Mouse (Mus musculus): ENCODE data around the gene Atxn7.
"Not testable (repeated sequence)": the region's sequence is repeated elsewhere in the genome, so short reads cannot be mapped to it uniquely, and the experiment has no call there.

The Atxn7 gene

GRCm38 (mm10) chr14:13982174-13982573 lies 20.9 kb downstream of the Atxn7 start:
- no peak for DNase-seq (ENCODE audit: low spot score)

GRCm38 (mm10) chr14:13988397-13988796 lies 27.2 kb downstream of the Atxn7 start:
- DNase-seq (ENCODE audit: low spot score): no peak

GRCm38 (mm10) chr14:13990741-13991140 lies 29.5 kb downstream of the Atxn7 start:
- DNase-seq (ENCODE audit: low spot score): no peak

- peak; percentile 26 for DNase-seq (ENCODE audit: low spot score)
These were observed 34.2 kb downstream of the Atxn7 start for GRCm38 (mm10) chr14:13995206-13996097.

DNA sequence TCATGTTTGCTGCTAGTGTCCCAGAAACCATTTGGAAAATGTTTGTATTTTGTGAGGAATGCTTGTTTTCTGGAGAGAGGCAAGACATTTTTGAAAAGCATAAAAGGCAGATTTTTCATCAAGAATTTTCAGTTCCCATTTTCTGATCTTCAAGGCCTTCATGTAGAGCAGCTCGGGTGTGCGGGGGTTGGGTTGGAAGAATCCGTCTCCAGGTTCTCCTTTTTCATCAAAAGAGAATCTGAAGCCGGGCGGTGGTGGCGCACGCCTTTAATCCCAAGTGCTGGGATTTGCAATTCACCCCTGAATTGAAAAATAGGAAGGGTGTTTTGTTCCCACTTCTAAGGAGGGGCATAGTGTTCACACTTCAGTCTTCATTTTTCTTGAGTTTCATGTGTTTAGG lies 41.5 kb downstream of the Atxn7 start:
- DNase-seq (ENCODE audit: low spot score): no peak

- no peak for DNase-seq (ENCODE audit: low spot score)
These were observed 48.5 kb downstream of the Atxn7 start for GRCm38 (mm10) chr14:14009712-14010111.

GRCm38 (mm10) chr14:14012383-14013251 lies 51.4 kb downstream of the Atxn7 start:
- peak; percentile 88 for DNase-seq (ENCODE audit: low spot score)

DNA sequence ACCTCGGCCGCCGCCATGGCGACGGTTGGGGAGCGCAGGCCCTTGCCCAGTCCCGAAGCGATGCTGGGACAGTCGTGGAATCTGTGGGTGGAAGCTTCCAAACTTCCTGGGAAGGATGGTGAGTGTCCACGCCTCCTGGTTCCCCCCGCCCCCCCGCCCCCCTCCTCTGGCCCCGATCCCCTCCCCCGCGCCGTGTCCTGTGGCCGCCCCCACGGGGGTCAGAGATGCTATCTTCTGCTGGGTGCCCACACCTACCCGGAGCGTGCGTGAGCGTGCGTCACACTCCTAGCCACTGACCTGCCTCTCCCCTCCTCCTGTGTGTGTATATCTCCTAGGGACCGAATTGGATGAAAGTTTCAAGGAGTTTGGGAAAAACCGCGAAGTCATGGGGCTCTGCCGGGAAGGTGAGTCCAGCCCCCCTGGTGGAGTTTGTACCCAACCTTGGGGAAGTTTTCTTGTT lies 52.0 kb downstream of the Atxn7 start:
- DNase-seq (ENCODE audit: low spot score): peak; percentile 49

DNA sequence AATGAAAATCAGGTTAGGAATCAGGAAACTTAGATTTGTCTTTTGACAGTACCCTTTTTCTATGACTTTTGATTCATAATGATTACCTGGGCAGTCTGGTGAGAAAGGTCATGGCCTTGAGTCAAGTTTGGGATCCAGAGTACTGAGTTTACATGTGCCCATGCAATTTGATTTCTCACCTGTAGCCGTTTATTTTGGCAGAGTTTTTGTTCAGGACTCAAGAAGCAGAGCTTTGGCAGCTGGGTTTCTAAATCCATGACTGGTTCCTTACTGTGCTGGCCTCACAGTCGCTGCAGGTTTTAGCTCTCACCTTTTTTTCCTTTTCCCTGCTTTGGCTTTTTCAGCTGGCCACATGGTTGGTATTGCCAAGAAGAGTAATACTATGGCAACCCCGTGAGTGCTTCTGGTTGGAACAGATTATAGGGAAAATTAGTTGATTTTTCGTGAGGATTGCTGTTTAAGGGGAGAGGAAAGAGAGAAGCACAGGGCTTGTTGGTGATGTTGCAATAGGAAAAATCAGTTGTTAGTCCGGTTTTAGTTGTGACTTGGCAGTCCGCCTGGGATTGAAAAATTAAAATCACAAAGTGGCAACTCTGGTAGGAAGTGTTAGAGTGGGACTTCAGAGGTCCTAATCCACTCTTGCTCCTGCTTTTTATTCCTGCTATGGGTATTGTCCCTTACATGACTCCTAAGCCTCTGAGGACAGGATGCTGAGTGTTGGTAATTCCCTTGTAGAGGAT lies 53.6 kb downstream of the Atxn7 start:
- DNase-seq (ENCODE audit: low spot score): peak; percentile 26

DNA sequence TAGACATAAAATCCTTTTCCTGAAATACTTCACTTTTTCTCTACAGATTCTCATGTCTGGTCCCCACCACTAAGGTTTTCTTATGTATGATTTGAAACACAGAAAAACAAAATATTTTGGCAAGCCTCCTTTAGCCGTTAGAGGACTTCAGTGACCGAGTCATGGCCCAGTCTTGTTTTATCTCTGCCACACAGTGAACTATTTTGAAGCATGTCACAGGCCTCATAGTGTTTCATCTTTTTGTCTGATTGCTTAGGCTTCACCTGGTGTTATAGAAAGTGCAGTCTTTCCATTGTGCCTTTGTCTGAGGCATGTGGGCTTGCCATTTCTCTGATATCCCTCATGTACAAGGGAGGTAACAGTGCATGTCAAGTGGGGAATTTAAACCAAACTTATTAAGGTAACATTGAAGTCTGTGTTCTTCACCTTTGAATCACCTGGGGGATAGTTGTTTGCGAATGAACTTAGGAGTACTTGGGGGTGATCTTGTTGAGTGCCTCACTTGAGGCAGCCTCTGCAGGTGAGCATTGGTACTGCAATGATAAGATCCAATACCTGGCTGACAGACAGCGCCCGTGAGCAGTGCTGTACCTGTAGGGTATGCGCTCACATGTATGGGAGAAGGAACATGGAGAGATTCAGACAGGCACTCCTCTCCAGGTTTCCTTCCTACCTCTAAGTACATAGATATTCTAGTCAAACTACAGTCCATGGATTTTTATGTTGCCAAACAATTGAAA lies 58.1 kb downstream of the Atxn7 start:
- peak; percentile 13 for DNase-seq (ENCODE audit: low spot score)

- DNase-seq (ENCODE audit: low spot score): no peak
These were observed 60.0 kb downstream of the Atxn7 start for GRCm38 (mm10) chr14:14021244-14021643.

DNA sequence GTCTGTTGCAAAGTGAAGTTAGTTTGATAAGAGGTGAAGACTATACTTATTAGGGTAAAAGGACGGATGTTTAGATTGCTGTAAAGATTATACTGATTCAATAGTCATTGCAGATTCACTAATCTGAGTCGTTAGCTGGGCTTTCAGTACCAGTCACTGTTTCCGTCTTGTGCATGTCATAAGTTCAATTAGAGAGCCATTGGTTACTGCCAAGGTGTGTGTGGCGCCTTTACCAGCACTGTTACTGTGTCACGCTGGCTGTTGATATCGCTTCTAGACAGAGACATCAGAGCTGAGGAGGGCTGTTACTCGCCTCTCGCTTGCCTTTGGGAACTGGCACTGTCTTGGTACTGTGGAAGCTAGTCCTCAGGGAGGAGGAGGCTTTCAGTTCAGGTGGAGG lies 64.6 kb downstream of the Atxn7 start:
- DNase-seq (ENCODE audit: low spot score): no peak

DNA sequence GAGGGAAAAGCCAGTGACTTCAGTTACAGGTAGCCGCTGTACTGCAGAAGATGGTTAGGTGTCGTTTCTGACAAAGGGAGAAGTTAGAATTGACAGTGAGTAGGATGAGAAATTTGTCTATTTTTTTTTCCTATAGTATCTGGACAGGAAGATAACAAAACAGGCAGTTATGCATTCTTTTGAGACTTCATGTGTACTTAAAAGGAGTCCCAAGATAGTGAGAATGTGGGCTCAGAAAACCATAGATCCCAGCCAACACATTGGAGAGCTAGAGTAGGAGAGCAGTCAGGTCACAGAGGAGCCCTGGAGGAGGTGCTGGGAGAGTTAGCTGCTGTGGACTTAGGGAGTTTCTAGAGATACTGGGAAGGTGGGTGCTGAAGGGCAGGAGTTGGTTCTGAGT lies 69.4 kb downstream of the Atxn7 start:
- DNase-seq (ENCODE audit: low spot score): no peak

GRCm38 (mm10) chr14:14032842-14033241 lies 71.6 kb downstream of the Atxn7 start:
- no peak for DNase-seq (ENCODE audit: low spot score)

GRCm38 (mm10) chr14:14036352-14036751 lies 75.1 kb downstream of the Atxn7 start:
- DNase-seq (ENCODE audit: low spot score): no peak

- no peak for DNase-seq (ENCODE audit: low spot score)
These were observed 77.0 kb downstream of the Atxn7 start for GRCm38 (mm10) chr14:14038233-14038632.

DNA sequence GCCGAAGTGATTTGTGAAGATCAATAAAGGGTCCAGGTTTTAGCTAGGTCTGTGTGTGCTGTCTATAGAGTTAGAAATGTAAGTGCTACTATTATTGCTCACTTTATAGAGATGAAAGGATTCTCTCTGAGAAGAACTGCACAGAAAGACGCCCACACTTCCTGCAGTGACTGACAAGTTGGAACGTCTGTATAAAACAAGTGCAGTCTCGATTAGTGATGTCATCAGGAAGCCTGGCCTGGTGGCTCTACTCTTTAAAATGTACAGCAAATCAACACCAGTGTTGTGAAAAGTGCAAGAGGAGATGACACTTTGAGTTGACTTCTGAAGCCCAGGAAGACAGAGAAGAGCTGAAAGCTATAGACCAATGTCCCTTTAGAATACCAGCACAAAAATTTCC lies 81.1 kb downstream of the Atxn7 start:
- DNase-seq (ENCODE audit: low spot score): no peak

DNA sequence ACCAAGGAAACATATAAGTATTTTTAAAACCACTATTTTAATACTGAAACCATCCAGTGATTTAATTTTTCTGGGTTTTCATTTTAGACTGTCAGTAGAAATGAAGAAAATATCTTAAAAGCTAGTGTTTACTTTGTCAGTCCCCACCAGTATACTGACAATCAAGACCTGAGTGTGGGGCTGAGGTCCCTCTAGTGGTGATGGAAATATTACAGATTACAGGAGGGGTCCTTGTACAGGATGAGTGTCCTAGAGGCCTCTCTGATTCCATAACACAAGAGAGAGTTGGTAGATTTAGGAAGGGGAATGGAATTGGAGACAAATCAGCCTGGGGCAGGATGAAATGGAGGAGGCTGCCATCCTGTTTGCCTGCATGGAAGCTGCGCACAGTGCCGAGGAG lies 93.1 kb downstream of the Atxn7 start:
- DNase-seq (ENCODE audit: low spot score): no peak

- DNase-seq (ENCODE audit: low spot score): not testable (repeated sequence)
These were observed 98.4 kb downstream of the Atxn7 start for GRCm38 (mm10) chr14:14059606-14060005.

GRCm38 (mm10) chr14:14062531-14063245 lies 101.4 kb downstream of the Atxn7 start:
- DNase-seq (ENCODE audit: low spot score): no peak

DNA sequence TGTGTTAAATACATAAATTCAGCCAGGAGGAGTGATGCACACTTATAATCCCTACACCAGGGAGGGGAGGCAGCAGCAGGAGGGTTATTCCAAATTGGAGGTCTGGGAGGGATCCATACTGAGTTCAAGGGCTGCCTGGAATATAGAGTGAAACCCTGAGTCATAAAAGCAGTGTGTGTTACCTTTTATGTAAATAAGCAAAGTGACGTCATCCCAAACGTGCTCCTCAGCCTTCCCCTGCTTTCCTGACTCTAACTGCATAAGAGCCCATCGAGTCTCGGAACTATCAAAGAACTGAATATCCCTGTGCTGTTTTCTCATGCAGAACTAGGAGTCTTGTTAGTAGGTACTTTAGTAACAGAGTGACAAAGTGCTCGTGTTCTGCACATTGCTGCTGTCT lies 102.1 kb downstream of the Atxn7 start:
- no peak for DNase-seq (ENCODE audit: low spot score)
